Mouse (Mus musculus) forebrain, embryonic 11.5 days (tissue): ENCODE results near the gene Dnah12. TPM values are rescaled to one million over a fixed set of nuclear protein-coding genes. Genes with fewer than 3 reads are reported as not detected.
"Not testable (repeated sequence)": the region's sequence is repeated elsewhere in the genome, so short reads cannot be mapped to it uniquely, and the experiment has no call there.

Source experiments
- ATAC-seq: fragments of 200-750 bp; cut with Nextera tagmentation; replicated peaks from 2 replicates; pipeline ENCODE4 v1.8.0; 2017; ENCODE audit warnings: moderate TSS enrichment; ENCODE audit not compliant: low FRiP score
- DNase-seq: peaks from one replicate; pipeline ENCODE4 v3.0.0-alpha.2; 2017; ENCODE audit warnings: low spot score
- H3K27ac ChIP-seq: fragments of 300-500 bp; sonication (generic); 2 replicates; pipeline ENCODE4 v1.5.1; 2014; ENCODE audit warnings: low read depth, low read length
- H3K27me3 ChIP-seq: fragments of 300-500 bp; sonication (generic); 2 replicates; pipeline ENCODE4 v1.6.1; 2014; ENCODE audit warnings: mild to moderate bottlenecking, low read length, mixed read lengths; ENCODE audit not compliant: control insufficient read depth, insufficient read depth
- H3K36me3 ChIP-seq: fragments of 300-500 bp; sonication (generic); 2 replicates; pipeline ENCODE4 v1.6.1; 2014; ENCODE audit warnings: mild to moderate bottlenecking, low read length, moderate library complexity, mixed read lengths; ENCODE audit not compliant: control insufficient read depth, insufficient read depth
- H3K4me1 ChIP-seq: fragments of 300-500 bp; sonication (generic); replicated peaks from 2 replicates; pipeline ENCODE4 v1.6.1; 2014; ENCODE audit warnings: low read length, mixed read lengths; ENCODE audit not compliant: control insufficient read depth, insufficient read depth
- H3K4me2 ChIP-seq: fragments of 300-500 bp; sonication (generic); 2 replicates; pipeline ENCODE4 v1.6.1; 2014; ENCODE audit warnings: low read depth, mild to moderate bottlenecking, low read length, moderate library complexity, mixed read lengths; ENCODE audit not compliant: severe bottlenecking
- H3K4me3 ChIP-seq: fragments of 300-500 bp; sonication (generic); 2 replicates; pipeline ENCODE4 v1.5.1; 2014; ENCODE audit warnings: low read depth, low read length
- H3K9ac ChIP-seq: fragments of 300-500 bp; sonication (generic); 2 replicates; pipeline ENCODE4 v1.6.1; 2014; ENCODE audit warnings: low read length
- H3K9me3 ChIP-seq: fragments of 300-500 bp; sonication (generic); 2 replicates; pipeline ENCODE4 v1.6.1; 2016; ENCODE audit warnings: low read length, mixed read lengths; ENCODE audit not compliant: control insufficient read depth
- WGBS: fragments of 180-500 bp; shearing (Covaris S2); extraction: QIAGEN DNeasy Blood & Tissue Kit; methylation state at CpG from one replicate; pipeline ENCODE4 v1.1.7; 2014; 5-methylcytosine and 5-hydroxymethylcytosine counted together
- polyA plus RNA-seq: library from polyadenylated mRNA; unstranded; fragments of >200 nt; fragmentation: Nextera tagmentation; extraction: Ambion mirVana; gene quantifications from 2 replicates; pipeline ENCODE4 v1.2.1, GENCODE M21; 2014

Gene Dnah12
- polyA plus RNA-seq, 1 experiment from 2014 or later: 0.04 TPM

DNA sequence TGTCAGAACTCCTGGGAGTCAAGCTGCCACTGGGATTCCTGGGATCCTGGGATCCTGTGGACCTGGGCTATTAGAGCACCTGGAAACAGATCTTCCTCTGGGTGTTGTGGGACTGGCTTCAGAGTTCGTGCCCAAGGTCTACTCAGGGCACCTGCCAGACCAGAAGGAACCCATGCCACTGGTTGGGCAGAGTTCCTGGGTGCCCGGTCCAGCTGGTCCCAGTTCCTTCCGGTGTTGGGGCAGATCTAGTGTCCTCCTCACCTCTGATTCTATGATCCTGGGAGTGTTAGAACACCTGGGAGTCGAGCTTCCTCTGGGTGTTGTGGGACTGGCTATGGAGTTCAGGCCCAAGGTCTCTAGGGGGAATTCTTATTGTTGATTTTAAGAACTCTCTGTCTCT is 214.3 kb downstream of the Dnah12 start:
- Histone ChIP-seq H3K9me3 (no peaks in the 10 kb centered on the region), H3K36me3 (no peaks in the 10 kb centered on the region), H3K9ac (no peak overlapping the region), H3K27ac (no peak overlapping the region), H3K4me2 (no peak overlapping the region), H3K4me3 (no peak overlapping the region), H3K4me1 (no peaks in the 10 kb centered on the region), H3K27me3 (no peaks in the 10 kb centered on the region)
- no peak for ATAC-seq
- DNase-seq: no peak
- WGBS: 91% methylated on average over 4 of the region's 4 CpGs

DNA sequence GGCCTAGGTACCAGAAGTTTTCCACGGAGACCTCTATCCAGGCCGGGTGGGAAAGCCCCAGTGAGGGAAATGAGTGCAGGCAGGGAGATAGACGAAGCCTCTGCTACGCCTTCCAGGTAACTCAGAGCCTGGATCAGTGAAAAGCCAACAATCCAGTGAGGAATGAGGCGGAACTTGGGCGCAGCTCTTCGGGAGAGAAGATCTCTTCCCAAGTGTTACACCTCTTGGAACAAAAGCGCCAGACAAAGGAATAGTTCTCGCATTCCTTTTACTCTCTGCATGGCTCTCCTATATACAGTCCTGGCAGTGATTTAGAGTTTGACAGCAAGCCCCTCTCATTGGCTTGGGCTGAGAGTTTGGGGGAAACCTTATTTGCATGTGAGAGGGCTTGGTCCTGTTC is 217.4 kb downstream of the Dnah12 start:
- H3K4me2 ChIP-seq, H3K27me3 ChIP-seq, H3K4me3 ChIP-seq, H3K9me3 ChIP-seq, DNase-seq, H3K27ac ChIP-seq, H3K36me3 ChIP-seq, H3K4me1 ChIP-seq, ATAC-seq, H3K9ac ChIP-seq: not testable (repeated sequence)
- 50% methylated on average over 9 of the region's 9 CpGs for WGBS

DNA sequence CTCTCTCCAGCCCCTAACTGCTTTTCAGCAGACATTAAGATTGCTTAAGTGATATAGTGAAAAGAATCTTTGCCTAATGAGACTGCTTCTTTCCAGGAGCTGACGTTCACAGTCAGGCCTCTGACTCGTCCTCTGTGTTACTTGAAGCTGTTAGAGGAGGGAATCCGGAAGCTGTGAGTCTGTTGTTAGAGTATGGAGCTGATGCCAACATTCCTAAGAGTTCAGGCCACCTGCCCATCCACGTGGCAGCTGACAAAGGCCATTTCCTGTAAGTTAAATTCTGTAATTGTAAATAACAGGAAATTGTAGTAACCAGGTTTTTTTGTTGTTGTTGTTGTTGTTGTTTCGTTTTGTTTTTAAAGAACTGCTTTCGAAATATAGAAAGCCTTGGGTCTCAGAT is 218.1 kb downstream of the Dnah12 start:
- Histone ChIP-seq H3K4me1 (no peaks in the 10 kb centered on the region), H3K9ac (no peak overlapping the region), H3K36me3 (no peaks in the 10 kb centered on the region), H3K4me2 (no peak overlapping the region), H3K27ac (no peak overlapping the region), H3K4me3 (no peak overlapping the region), H3K27me3 (no peaks in the 10 kb centered on the region), H3K9me3 (no peaks in the 10 kb centered on the region)
- ATAC-seq (no peak), DNase-seq (no peak)
- 75% methylated on average over 6 of the region's 6 CpGs for WGBS

GRCm38 (mm10) chr14:26911826-26912225 is 218.8 kb downstream of the Dnah12 start:
- Histone ChIP-seq H3K4me2 (no peak overlapping the region), H3K9me3 (no peaks in the 10 kb centered on the region), H3K27ac (no peak overlapping the region), H3K27me3 (no peaks in the 10 kb centered on the region), H3K4me3 (no peak overlapping the region), H3K4me1 (no peaks in the 10 kb centered on the region), H3K9ac (no peak overlapping the region), H3K36me3 (no peaks in the 10 kb centered on the region)
- DNase-seq (no peak), ATAC-seq (no peak)
- 96% methylated on average over 13 of the region's 13 CpGs for WGBS

DNA sequence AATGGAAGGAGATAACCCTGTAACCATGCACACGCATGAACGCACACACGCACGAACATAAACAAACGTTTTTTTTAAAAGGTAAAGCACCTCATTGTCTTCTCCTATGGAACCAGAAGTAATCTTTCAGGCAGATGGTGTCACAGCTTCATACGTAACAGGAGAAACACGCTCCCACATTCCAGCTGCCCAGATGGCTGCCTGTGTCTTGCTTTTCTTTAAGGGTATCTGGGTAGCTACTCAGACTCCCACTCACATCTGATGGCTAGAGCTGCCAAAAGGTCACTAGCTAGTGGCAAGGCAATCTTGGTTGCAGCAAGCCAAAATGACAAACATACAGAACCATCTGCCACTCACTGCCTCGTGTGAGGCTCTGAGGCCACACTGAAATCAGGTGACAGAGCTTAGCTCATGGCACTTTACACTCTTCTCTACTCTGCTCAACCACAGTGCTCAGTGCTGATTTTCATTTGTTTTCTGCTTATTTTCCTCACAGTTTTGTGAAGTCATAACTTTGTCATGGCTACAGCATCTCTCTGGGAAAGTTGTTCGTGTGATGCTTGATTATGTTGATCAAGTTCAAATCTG is 220.7 kb downstream of the Dnah12 start:
- no peak overlapping the region for H3K9ac ChIP-seq
- DNase-seq (no peak), ATAC-seq (no peak)
- H3K9me3 ChIP-seq: no peaks in the 10 kb centered on the region
- H3K4me1 ChIP-seq: no peaks in the 10 kb centered on the region
- H3K4me2 ChIP-seq: no peak overlapping the region
- H3K27me3 ChIP-seq: no peaks in the 10 kb centered on the region
- H3K36me3 ChIP-seq: no peaks in the 10 kb centered on the region; the same call in 1 of the 2 replicates
- no peak overlapping the region for H3K27ac ChIP-seq
- WGBS: 63% methylated on average over 9 of the region's 9 CpGs
- no peak overlapping the region for H3K4me3 ChIP-seq

GRCm38 (mm10) chr14:26919310-26919709 is 226.2 kb downstream of the Dnah12 start:
- ATAC-seq: no peak

GRCm38 (mm10) chr14:26923702-26924421 is 230.8 kb downstream of the Dnah12 start:
- Histone ChIP-seq H3K27me3 (no peaks in the 10 kb centered on the region), H3K27ac (no peak overlapping the region), H3K36me3 (peaks cover 6% of the 10 kb centered on the region; the same call in 1 of the 2 replicates), H3K4me1 (no peaks in the 10 kb centered on the region), H3K9me3 (no peaks in the 10 kb centered on the region), H3K9ac (no peak overlapping the region), H3K4me2 (no peak overlapping the region), H3K4me3 (no peak overlapping the region)
- 89% methylated on average over 5 of the region's 5 CpGs for WGBS
- no peak for DNase-seq
- no peak for ATAC-seq

More at GRCm38 (mm10) chr14:26919310-26919709, 226.2 kb downstream of the Dnah12 start:
- no peak for DNase-seq
- 92% methylated on average over 3 of the region's 3 CpGs for WGBS
- H3K4me1 ChIP-seq: no peaks in the 10 kb centered on the region
- H3K9me3 ChIP-seq: no peaks in the 10 kb centered on the region
- no peak overlapping the region for H3K27ac ChIP-seq
- no peak overlapping the region for H3K9ac ChIP-seq
- H3K36me3 ChIP-seq: peaks cover 3% of the 10 kb centered on the region; the same call in 1 of the 2 replicates
- no peak overlapping the region for H3K4me2 ChIP-seq
- H3K4me3 ChIP-seq: no peak overlapping the region
- H3K27me3 ChIP-seq: no peaks in the 10 kb centered on the region

DNA sequence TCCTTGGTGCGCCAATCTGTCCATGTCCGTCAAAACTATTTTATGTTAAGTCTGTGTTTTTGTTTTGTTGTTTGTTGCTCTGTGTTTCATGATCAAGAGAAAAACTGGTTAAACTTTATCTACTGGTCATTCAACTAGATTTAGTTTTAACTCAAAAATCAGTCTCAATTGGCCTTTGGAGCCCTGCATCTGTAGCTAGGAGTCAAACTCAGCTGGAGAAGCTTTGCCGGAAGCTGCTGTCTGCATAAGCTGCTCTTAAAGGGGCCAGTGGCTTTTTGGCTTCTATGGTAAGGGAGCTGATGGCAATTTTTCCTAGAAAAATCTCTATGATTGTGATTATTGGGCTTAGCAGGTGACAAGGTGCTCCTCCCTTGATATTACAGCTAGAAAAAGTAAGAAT is 241.8 kb downstream of the Dnah12 start:
- H3K9me3 ChIP-seq: no peaks in the 10 kb centered on the region
- 92% methylated on average over 3 of the region's 3 CpGs for WGBS
- no peaks in the 10 kb centered on the region for H3K36me3 ChIP-seq
- no peak overlapping the region for H3K4me3 ChIP-seq
- H3K27me3 ChIP-seq: no peaks in the 10 kb centered on the region
- no peak overlapping the region for H3K4me2 ChIP-seq
- H3K27ac ChIP-seq: no peak overlapping the region
- ATAC-seq (no peak), DNase-seq (no peak)
- H3K9ac ChIP-seq: no peak overlapping the region
- H3K4me1 ChIP-seq: no peaks in the 10 kb centered on the region

DNA sequence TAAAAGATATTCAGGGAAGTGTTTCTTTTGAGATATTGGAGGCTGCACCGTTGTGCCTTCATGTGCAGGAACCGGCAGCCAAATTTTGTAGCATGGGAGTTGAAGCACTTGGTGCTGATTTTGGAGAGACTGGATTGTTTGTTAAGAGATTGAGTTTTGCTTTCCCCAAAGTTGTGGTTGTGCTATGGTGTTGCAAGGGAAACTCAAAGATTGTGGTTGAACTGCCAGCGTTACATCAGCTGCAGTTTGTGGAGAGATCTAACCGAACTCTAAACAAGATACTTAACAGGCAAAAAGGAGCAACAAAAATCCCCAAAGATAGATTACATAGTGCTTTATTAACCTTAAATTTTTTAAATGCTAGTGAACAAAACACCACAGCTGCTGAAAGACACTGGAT is 242.5 kb downstream of the Dnah12 start:
- 97% methylated on average over 4 of the region's 4 CpGs for whole genome bisulfite sequencing
- no peak overlapping the region for H3K27ac ChIP-seq
- no peaks in the 10 kb centered on the region; the same call in 1 of the 2 replicates for H3K36me3 ChIP-seq
- H3K4me3 ChIP-seq: no peak overlapping the region
- no peak for DNase-seq
- no peak overlapping the region for H3K9ac ChIP-seq
- H3K9me3 ChIP-seq: no peaks in the 10 kb centered on the region
- no peaks in the 10 kb centered on the region for H3K27me3 ChIP-seq
- no peak for ATAC-seq
- H3K4me1 ChIP-seq: no peaks in the 10 kb centered on the region
- no peak overlapping the region for H3K4me2 ChIP-seq
